Mouse (Mus musculus): ENCODE data around the gene Ubash3b.

Gene Ubash3b

DNA sequence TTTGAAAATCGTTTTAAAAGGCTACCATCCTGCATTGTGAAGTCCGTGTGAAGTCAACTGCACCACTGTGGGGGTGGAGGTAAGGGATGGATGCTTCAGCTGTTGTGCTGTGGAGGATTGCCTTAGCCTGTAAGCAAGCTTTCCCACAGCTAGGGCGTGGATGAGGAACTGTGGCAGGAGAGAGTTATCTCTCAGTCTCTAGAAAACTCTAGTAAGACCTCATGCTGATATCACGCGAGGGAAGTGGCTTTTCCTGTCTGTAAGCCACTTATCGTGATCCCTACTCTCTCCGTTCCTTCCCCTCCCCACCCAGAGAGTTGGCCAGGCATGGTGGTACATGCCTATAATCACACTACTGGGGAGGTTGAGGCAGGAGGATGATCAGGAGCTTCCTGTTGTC lies 112.2 kb downstream of the Ubash3b start:
- DNase-seq, result no peak

DNA sequence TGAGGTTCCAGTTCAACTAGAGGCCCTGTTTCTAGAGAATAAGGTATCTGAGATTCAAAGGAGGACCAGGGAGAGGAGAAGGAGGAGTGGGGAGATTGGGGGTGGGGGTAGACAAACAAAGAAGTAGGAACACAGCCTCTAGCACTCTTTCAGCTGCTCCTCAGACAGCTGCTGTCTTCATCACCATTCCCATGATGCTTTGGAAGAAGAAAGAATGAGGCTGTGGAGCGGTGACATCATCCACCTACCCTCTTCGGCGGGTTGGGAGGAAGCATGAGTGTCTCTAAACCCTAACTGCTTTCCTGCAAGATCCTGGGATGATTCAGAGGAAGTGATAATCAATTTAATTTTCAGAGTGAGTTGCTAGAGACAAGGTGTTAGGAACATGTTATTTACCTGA lies 112.7 kb downstream of the Ubash3b start:
- DNase-seq, result no peak

DNA sequence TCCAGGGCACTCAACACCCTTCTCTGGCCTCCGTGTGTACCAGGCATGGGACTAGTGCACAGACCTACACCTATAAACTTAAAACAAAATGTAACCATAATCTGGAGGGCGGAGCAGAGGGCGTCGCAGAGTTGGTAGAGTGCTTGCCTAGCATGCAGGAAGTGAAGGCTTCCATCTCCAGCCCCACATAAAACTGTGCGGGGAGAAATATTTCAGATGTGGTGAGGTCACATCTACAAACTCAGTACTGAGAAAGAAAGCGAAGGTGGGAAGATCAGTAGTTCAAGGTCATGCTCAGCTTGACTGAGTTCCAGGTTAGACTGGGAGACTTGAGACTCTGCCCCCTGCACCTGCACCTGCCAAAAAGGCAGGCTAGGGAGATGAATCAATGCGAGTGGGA lies 113.3 kb downstream of the Ubash3b start:
- DNase-seq, result no peak

DNA sequence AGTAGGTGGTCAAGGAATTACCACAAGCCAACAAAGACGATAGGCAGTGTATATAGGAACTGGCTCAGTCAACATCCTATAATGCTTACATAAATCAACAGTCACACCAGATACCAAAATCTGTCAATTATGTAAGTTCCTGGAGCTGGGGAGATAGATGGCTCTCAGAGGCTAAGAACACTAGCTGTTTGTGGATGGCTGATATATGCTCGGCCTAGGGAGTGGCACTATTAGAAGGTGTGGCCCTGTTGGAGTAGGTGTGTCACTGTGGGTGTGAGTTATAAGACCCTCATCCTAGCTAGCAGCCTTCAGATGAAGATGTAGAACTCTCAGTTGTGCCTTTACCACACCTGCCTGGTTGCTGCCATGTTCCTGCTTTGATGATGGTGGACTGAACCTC lies 113.8 kb downstream of the Ubash3b start:
- no peak for DNase-seq

DNA sequence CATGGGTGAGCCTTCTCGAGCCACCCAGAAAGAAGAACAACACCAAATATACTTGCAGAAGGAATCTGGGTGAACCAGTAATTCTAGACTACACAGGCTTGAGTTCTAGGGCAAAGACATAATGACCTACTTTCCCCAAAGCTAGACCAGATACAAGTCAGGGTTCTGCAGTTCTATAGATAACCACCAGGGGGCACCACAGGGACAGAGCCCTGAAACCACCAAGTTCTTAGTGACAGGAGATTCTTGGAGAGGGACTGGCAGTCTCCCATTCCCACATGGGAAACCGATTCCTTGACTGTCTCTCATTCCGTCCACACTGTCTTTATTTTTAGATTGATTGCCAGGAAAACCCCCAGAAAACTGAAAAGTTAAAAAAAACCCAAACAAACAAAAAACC lies 116.9 kb downstream of the Ubash3b start:
- peak; percentile 87 to 92 for DNase-seq

DNA sequence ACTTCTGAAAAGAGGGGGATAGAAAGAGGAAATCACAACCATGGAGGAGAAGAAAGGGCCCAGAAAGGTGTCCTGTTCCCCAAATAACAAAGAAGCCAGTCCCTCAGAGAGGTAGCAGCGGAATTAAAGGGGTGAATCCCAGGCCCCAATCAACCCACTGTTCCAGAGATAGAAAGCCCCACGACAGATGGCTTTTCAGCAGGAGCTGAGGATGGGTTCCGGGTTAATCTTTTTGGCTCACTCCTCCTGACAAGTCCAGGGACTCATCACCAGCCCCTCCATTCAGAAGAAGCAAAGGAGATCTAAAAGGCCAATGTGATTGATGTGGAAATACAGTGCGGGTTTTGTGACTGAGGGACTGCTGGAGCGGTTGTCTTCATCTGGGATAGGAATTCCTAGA lies 117.9 kb downstream of the Ubash3b start:
- DNase-seq, result no peak

DNA sequence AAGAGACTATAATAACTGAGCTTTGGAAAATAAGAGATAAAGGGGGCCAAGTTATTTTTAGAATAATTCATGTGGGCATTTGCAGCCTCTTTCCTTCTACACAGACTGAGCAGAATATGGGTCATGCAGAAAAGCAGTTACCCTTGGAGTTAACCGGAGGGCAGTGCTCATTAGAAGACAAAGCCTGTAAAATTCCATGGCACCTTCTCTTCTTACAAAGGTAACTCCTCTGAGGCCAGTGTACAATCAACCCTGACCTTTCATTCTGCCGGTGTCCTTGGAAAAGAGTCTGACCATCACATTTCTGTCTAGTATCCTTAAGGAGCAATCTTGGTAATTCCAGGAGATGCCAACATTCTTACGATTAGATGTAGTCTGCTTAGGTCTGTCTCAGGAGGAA lies 120.1 kb downstream of the Ubash3b start:
- DNase-seq, result no peak

DNA sequence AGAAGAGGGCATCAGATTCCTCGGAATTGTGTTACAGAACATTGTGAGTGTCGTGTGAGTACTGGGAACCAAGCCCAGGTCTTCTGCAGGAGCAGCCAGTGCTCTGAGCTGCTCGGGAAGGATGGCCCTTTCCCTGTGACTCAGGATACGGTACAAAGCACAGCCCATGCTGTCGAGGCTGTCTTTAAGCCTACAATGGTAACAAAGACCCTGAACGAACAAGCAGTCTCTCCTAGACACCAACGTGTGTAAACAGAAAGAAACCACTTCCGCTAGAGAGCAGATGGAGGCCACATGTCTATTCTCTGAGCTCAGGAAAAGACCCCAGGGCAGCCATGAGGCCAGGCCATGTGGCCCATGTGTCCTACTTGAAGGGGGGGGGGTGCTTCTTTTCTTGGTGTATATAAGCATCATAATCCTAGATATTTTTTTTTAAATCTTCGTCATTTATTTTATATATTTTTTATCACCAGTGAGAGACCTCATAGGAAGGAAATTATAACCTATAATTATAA lies 123.3 kb downstream of the Ubash3b start:
- no peak for DNase-seq

DNA sequence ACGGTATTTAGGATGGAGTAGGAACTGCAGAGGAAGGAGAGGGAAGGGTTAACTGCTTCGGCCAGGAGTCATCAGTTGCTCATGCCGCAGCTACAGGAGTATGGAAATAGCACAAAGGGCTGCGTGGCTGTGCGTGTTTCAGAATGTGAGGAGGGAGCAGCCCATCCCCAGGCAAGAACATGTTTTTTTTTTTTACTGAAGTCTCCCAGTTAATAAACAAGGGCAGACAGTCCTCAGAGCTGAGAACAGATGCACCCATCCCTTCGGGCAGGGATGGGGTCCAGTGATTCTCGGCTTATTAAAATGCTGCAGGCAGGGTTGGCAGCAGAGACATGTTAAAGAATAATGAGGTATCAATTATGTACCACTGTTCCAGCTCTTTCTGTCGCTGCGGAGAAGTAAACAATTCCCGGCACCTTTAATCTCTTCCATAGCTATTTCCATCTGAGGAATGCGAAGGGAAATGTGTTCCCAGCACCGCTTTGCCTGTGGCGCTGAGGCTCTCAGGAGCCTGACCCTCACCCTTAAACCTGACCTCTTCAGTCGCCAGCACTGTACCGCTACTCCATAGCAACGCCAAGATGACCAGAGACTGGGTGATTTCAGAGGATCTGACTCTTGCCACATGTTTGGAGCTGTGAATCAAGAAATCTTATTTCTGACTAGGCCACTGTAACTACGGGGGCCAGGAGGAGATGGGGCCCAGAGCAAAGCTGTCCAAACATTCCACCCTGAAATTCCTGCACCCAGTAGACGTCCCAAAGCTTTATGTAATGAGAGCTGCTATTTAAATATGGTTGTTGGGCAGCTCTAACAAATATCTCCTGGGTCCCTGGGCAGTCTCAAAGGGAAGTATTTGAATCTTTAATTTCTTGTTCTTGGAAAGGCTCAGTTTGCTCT lies 129.7 kb downstream of the Ubash3b start:
- no peak for DNase-seq

DNA sequence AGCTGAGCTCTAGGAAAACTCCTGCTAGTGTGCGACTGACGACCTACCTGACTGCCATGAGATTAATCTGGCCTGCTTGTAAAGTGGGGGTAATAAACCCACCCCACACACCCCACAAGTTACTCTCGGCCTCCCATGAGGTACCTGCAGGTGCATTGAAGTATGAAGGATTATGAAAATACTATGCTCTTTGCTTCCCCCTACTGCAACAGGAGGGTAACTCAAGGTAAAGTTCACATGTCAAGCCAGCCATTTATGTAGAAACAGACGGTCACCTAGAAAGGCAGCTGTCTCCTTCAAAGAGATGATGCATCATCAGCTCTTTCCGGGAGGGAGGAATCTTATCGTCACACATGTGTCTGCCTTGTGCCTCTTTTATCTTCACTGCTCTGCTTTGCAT lies 131.7 kb downstream of the Ubash3b start:
- DNase-seq, result no peak

DNA sequence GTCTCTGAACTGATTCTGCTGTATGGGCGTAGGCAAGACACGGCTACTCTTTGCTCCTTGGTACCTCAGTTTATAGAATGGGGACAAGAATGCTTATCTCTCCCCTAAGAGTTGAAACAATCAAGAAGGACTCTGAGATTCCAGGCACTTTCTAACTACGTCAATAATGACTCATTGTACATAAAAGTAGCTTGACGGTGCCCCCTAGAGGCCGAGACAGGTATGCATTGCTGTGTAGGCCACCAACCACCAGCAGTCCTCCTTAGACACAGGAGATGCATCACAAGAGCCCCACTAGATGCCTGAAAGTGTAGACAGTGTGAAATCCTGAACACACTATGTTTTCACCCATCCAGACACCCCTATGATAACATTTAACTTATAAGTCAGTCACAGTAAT lies 133.0 kb downstream of the Ubash3b start:
- peak; percentile 55 to 84 for DNase-seq

DNA sequence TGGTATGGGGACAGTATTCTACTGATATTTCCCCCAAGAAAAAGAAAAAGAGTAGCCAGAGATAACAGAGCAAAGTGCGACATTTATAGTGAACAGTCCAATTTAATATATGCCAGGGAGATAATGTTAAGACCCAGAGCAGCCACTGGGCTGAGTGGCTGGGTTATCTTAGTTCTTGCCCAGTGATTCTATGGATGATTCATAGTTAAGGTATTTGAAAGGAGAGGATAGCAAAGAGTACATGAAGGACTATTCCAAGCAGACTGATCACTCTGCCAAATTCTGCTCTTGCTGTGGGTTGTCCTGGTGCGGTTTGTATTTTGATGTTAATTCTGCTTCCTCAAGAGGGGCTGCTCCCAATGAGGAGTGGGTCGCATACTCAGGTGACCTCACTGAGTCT lies 139.8 kb downstream of the Ubash3b start:
- no peak for DNase-seq

DNA sequence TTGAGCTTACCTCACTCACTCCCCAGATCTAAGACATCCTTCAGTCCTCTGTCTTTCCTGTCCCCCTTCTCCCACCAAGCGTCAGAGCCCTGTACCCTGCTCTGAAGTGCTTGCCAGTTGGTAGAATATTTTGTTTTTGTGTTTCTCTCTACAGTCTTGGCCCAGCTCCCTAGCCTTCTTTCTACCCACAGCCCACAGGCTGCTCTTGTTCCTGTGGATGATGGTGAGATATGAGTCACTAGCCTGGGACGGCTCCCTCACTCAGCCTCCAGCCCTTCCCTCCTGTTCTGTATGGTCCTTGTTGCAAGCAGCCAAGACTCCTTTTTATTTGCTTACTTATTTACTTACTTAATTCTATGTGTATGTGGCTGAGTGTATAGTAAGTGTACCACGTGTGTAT lies 141.0 kb downstream of the Ubash3b start:
- DNase-seq, result no peak

DNA sequence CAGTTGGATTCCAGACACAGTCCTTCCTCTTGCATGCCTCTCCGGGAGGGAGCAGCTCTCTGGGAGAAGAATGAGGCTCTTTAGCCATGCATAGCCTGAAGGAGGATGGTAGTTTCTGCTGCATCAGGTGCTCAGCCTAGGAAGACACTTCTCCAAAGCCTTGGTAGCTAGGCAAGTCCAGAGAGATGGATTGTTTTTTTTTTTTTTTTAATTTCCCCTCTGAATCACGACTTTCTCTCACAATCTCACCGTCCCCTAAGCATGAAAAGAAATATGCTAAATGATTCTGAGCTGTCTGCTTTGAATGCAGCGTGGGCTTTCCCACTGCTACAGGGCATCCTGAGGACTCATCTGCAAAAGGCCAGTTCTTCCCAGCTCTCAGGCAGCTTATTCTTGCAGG lies 147.0 kb downstream of the Ubash3b start:
- no peak for DNase-seq

DNA sequence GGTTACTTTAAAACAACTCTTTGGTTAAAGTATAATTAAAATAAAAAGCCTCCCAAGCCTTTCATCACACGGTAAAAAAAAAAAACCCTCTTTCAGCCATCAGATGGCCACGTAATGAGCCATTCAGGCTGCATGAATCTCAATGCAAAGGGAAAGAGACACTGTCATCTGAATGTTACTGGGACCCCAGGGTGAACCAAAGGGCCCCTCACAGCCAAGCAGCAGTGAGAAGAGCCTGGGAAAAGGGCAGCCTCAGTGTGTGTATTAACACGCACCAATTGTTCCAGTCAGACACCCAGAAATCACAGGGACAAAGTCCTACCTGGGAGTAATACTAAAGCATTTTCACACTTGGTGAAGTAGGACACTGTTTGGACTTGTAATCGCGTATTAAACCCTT lies 149.0 kb downstream of the Ubash3b start:
- peak in 1 of 2 experiments; percentile 10 for DNase-seq

DNA sequence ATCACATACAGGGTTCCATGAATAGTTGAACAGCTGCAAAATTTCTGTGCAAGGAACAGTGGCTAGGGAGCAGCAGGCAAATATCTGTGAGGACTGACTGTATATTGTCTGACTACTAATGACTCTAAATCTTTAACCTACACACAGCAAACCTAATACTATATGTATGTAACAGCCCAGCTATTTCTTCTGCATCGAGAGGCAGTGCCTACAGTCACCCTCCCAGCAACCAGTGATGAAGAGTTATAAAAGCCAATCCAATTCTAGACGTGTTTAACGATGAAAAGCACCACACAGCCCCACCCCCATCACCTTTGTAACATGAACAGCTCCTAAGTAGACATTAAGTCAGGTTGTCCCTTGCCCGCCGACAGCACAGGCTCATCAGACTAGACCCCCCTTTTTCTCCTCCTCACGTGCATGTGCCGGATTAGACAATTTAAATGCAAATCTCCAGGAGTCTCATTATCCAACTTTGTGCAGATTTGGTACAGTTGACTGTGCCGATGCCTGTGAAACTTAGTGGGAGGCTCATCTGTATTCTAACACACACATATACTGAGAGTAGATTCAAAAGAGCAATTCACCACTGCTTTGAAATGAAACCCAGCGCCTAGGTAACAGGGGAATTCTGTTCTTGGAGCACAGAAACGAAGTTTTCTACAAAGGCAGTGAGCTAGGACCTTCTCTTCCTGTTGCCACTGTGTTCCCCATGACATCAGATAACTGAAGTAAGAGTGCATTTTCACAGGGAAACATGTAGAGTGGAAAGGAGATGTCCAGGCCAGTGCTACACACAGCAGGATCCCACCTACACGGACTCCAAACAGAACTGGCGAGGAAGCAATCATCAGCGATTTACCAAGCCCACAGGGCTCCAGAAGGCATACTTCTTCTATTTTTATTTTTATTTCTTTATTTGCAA lies 149.7 kb downstream of the Ubash3b start:
- DNase-seq, result no peak

DNA sequence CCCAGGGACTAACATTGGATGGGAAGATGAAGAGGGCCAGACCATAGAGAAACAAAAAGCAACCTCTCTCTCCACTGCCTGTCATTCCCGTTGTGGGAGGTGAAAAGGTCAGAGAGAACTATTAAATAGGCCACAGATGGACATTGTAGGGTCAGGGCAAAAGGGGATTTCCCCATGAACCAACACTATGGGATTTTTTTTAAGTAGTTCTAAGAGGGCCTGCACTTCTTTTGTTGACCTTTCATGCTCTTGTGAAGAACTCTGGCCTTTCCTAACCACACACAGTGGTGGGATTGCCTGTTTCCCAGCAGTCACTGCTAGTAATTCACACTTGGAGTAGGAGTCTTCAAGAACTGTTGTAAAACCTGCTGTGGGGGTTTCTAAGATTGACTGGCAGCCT lies 153.7 kb downstream of the Ubash3b start:
- DNase-seq, result no peak

DNA sequence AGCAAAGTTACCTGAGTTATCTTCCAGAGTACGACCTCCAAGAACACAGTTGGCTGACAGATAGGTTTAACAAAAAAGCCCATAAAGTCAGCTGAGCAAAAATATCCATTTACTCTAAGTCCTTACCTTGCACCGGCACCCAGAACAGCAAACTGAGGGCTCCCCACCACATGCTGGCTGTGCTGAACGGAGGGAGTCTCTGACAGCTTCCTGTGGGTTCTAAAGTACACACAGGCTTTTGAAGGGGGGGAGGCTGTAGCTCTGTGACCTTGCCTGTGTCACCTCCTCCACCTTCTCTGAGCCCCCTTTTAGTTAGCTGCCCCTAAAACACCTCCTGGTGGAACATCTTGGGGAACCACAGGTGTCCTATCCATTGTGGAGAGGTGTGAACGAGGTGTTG lies 157.1 kb downstream of the Ubash3b start, which contains the start of gene Crtam:
Gene Crtam, minus strand, starts transcription at position 214 of the 400 bp plus-strand sequence.
- no peak for DNase-seq

DNA sequence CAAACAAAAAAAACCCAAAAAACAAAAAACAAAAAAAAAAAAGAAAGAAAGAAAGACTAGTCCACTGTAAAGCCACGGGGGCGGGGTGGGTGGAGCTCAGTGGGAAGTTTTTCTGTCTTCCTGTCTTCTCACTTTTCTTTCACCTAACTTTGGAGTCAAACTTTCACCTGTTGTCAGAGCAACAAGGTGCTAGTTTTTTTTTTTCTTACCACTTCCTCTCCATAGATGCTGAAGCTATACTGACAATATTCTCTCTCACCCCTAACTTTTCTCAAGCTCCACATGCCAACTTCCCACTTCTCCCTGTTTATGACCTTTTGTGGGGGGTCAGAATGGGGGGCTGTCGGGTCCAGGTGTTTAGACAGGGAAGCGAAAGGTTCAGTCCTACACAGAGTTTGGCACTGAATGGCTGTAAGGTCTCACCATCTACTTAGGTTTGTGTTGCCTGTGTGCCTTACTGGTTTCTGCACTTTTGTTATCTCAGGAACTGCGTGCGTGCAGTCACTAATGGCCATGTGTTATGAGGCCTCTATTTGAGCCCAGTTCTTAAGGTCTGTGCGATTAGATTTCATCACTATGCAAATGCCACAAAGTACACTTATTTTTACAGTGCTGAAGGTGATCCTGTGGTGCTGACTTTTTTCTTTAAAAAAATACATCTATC lies 164.2 kb downstream of the Ubash3b start:
- DNase-seq, result no peak

DNA sequence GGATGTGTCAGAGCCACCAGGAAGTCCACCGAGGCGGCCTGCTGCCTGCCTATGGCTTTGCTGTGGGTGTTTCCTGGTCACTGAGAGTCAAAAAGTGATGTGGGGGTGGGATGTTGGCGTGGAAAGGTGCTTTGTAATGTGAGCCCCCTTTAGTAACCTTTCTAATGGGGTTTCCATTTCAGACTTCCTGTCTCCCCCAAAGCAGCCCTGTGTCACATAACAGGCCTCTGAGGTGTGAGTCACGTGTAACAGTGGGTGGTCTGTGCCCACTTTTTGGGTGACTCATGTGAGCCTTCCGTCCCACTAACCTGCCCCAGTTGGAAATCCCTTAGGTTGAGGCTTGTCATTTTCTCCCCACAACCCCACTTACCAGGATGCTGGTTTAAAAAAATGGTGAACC lies 167.4 kb downstream of the Ubash3b start:
- no peak for DNase-seq

DNA sequence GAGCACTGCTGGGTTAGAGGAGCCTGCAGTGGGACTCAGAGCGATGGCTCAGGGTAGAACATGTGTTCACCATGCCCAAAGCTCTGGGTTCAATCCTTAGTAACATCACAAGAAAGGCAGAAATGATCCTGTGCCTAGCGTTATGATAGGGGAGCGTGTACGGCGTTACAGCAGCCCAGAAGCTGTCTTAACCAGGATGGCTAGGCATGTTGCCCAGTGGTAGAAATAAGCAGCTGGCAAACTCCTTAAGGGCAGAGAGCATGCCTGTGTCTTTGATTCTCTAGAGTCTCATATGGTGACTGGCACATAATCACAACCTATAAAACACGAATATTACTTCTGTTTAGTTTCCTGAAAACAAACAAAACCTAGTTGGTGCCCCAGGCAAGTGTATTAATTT lies 170.0 kb downstream of the Ubash3b start:
- no peak for DNase-seq

DNA sequence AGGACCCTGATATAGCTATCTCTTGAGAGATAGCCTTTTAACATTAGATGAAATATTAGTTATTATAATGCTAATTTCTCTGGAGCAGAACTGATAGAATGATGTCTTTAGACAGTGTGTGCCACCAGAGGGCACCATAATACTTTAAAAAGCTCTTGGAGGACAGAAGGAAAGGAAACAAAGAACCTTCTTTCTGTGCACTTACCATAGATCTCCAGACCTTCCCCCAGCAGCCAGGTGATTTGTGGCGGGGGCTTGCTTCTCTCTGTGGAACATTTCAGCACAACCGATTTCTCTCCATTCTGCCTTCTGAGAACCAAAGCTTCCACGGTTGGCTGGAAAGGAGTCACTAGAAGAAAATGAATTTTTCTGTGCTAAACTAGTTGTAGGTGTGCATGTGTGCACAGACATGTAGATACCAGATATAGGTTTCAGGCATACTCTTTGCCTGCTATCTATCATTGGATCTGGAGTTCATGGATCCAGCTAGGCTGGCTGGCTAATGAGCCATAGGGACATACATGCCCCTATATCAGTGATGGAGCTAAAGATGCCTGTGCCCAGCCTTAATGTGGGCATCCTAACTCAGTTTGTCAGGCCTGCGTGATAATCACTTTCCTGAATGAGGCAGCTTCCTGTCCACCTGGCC lies 171.4 kb downstream of the Ubash3b start:
- peak; percentile 38 to 75 for DNase-seq

Measured in kidney, postnatal 36 days (tissue).